Mouse (Mus musculus) MEL (cell line): Measurements from ENCODE around the gene Lhx1. TPM values are rescaled to one million over a fixed set of nuclear protein-coding genes. Genes with fewer than 3 reads are reported as not detected.

Source experiments
- DNase-seq: peaks from one replicate; pipeline ENCODE4 v3.0.0; 2011; ENCODE audit warnings: low read depth, low spot score
- H3K27ac ChIP-seq: 2 replicates; pipeline ENCODE4 v1.5.1; 2012; ENCODE audit warnings: low read depth, mild to moderate bottlenecking, control low read depth, low read length, moderate library complexity; ENCODE audit not compliant: control insufficient read depth
- H3K27me3 ChIP-seq, 2 experiments: fragments of 150-350 bp in 1 of 2; sonication (generic) in 1 of 2; 2 replicates each; pipeline ENCODE4 v1.6.1; 2012; ENCODE audit warnings: low read length in 2 of 2, mild to moderate bottlenecking in 2 of 2, improper control_type of control experiment in 1 of 2, moderate library complexity in 1 of 2; ENCODE audit not compliant: insufficient read depth in 2 of 2, control insufficient read depth in 1 of 2
- H3K36me3 ChIP-seq, 2 experiments: 2 replicates each; pipeline ENCODE4 v1.6.1; 2012 to 2014; ENCODE audit warnings: low read length in 2 of 2, improper control_type of control experiment in 1 of 2, inconsistent platforms in 1 of 2, mild to moderate bottlenecking in 1 of 2; ENCODE audit not compliant: insufficient read depth in 2 of 2, control insufficient read depth in 1 of 2
- H3K4me1 ChIP-seq, 2 experiments: fragments of 150-350 bp in 1 of 2; sonication (generic) in 1 of 2; 2 replicates each; pipeline ENCODE4 v1.6.1; 2012; ENCODE audit warnings: low read length in 2 of 2, improper control_type of control experiment in 1 of 2, mild to moderate bottlenecking in 1 of 2; ENCODE audit not compliant: insufficient read depth in 2 of 2, control insufficient read depth in 1 of 2
- H3K4me3 ChIP-seq, 2 experiments: fragments of 150-350 bp in 1 of 2; sonication (generic) in 1 of 2; 2 replicates each; pipeline ENCODE4 v1.5.1; 2012; ENCODE audit warnings: low read depth in 2 of 2, low read length in 2 of 2, mild to moderate bottlenecking in 2 of 2, moderate library complexity in 2 of 2, control low read depth in 1 of 2, improper control_type of control experiment in 1 of 2; ENCODE audit not compliant: control insufficient read depth in 1 of 2, insufficient read depth in 1 of 2
- H3K79me2 ChIP-seq: 2 replicates; pipeline ENCODE4 v1.6.1; 2012; ENCODE audit warnings: mild to moderate bottlenecking, low read length, moderate library complexity; ENCODE audit not compliant: control insufficient read depth, poor library complexity, insufficient read depth
- H3K9ac ChIP-seq: 2 replicates; pipeline ENCODE4 v1.6.1; 2012; ENCODE audit warnings: low read depth, mild to moderate bottlenecking, control low read depth, low read length, moderate library complexity; ENCODE audit not compliant: control insufficient read depth, poor library complexity, severe bottlenecking
- H3K9me3 ChIP-seq: fragments of 150-350 bp; sonication (generic); replicated peaks from 2 replicates; pipeline ENCODE4 v1.6.1; 2012; ENCODE audit warnings: mild to moderate bottlenecking, low read length, improper control_type of control experiment, moderate library complexity; ENCODE audit not compliant: insufficient read depth
- CHD1 ChIP-seq: IDR thresholded peaks from 2 replicates; pipeline ENCODE4 v1.6.1; 2012; ENCODE audit warnings: low read depth, mild to moderate bottlenecking, inconsistent platforms, low read length, improper control_type of control experiment
- CHD2 ChIP-seq: IDR thresholded peaks from 2 replicates; pipeline ENCODE4 v1.6.1; 2011; ENCODE audit warnings: low read length, improper control_type of control experiment
- E2F4 ChIP-seq: IDR thresholded peaks from 2 replicates; pipeline ENCODE4 v1.6.1; 2011; ENCODE audit warnings: low read depth, low read length, improper control_type of control experiment, borderline replicate concordance
- ETS1 ChIP-seq: IDR thresholded peaks from 2 replicates; pipeline ENCODE4 v1.6.1; 2012; ENCODE audit warnings: low read depth, mild to moderate bottlenecking, inconsistent platforms, low read length, improper control_type of control experiment, moderate library complexity
- GATA1 ChIP-seq: IDR thresholded peaks from 2 replicates; pipeline ENCODE4 v1.6.1; 2011; ENCODE audit warnings: low read depth, low read length, improper control_type of control experiment
- JUND ChIP-seq: IDR thresholded peaks from 2 replicates; pipeline ENCODE4 v1.6.1; 2011; ENCODE audit warnings: low read depth, mild to moderate bottlenecking, improper control_type of control experiment, low read length
- KAT2A ChIP-seq: conservative IDR thresholded peaks from 2 replicates; pipeline ENCODE4 v1.6.1; 2012; ENCODE audit warnings: low read depth, low read length, improper control_type of control experiment, inconsistent platforms
- MAFK ChIP-seq: IDR thresholded peaks from 2 replicates; pipeline ENCODE4 v1.6.1; 2011; ENCODE audit warnings: low read depth, mild to moderate bottlenecking, low read length, improper control_type of control experiment, borderline replicate concordance
- MAX ChIP-seq: IDR thresholded peaks from 2 replicates; pipeline ENCODE4 v1.6.1; 2011; ENCODE audit warnings: low read length, improper control_type of control experiment
- MEF2A ChIP-seq: IDR thresholded peaks from 2 replicates; pipeline ENCODE4 v1.6.1; 2014; ENCODE audit warnings: low read depth, mild to moderate bottlenecking, inconsistent platforms, low read length, improper control_type of control experiment; ENCODE audit not compliant: poor library complexity, insufficient replicate concordance, severe bottlenecking; ENCODE audit errors: extremely low read depth
- MXI1 ChIP-seq: IDR thresholded peaks from 2 replicates; pipeline ENCODE4 v1.6.1; 2011; ENCODE audit warnings: mild to moderate bottlenecking, low read depth, low read length, improper control_type of control experiment
- MYB ChIP-seq: IDR thresholded peaks from 2 replicates; pipeline ENCODE4 v1.6.1; 2011; ENCODE audit warnings: mild to moderate bottlenecking, low read depth, low read length, improper control_type of control experiment
- NELFE ChIP-seq: IDR thresholded peaks from 2 replicates; pipeline ENCODE4 v1.6.1; 2011; ENCODE audit warnings: low read depth, low read length, improper control_type of control experiment
- NRF1 ChIP-seq: IDR thresholded peaks from 2 replicates; pipeline ENCODE4 v1.6.1; 2014; ENCODE audit warnings: low read depth, mild to moderate bottlenecking, inconsistent platforms, low read length, improper control_type of control experiment, moderate library complexity; ENCODE audit not compliant: poor library complexity, insufficient read depth, severe bottlenecking
- POLR2AphosphoS5 ChIP-seq: IDR thresholded peaks from 2 replicates; pipeline ENCODE4 v1.6.1; 2012; ENCODE audit warnings: low read depth, borderline replicate concordance, mild to moderate bottlenecking, inconsistent platforms, low read length, moderate library complexity, mixed read lengths
- SIN3A ChIP-seq: IDR thresholded peaks from 2 replicates; pipeline ENCODE4 v1.6.1; 2012; ENCODE audit warnings: low read length, improper control_type of control experiment, inconsistent platforms
- SMC3 ChIP-seq: IDR thresholded peaks from 2 replicates; pipeline ENCODE4 v1.6.1; 2011; ENCODE audit warnings: low read depth, low read length, improper control_type of control experiment
- UBTF ChIP-seq: IDR thresholded peaks from 2 replicates; pipeline ENCODE4 v1.6.1; 2012; ENCODE audit warnings: low read depth, mild to moderate bottlenecking, inconsistent platforms, low read length, improper control_type of control experiment, moderate library complexity, borderline replicate concordance; ENCODE audit not compliant: insufficient read depth
- USF1 ChIP-seq: IDR thresholded peaks from 2 replicates; pipeline ENCODE4 v1.6.1; 2014; ENCODE audit warnings: low read depth, mild to moderate bottlenecking, inconsistent platforms, low read length, improper control_type of control experiment, moderate library complexity
- ZMIZ1 ChIP-seq: IDR thresholded peaks from 2 replicates; pipeline ENCODE4 v1.6.1; 2012; ENCODE audit warnings: low read depth, mild to moderate bottlenecking, inconsistent platforms, low read length, improper control_type of control experiment, moderate library complexity
- polyA plus RNA-seq, 2 experiments: library from polyadenylated mRNA; stranded (reverse) in 1 of 2; unstranded in 1 of 2; fragments of >175 nt in 1 of 2; fragments of >200 nt in 1 of 2; gene quantifications; 2 replicates each; pipeline versions ENCODE4 v1.2.1 to v1.2.4; 2012; ENCODE audit warnings: low replicate concordance in 2 of 2, low read depth in 1 of 2; ENCODE audit not compliant: insufficient read length in 2 of 2, insufficient read depth in 1 of 2, missing spikeins in 1 of 2
- total RNA-seq: library from RNA; depleted of rRNA; stranded (reverse); fragments of 300-350 nt; gene quantifications from 2 replicates; pipeline ENCODE4 v1.2.3, GENCODE M21; 2012

Lhx1 gene
- total and polyA plus RNA-seq, 3 experiments = not detected

DNA sequence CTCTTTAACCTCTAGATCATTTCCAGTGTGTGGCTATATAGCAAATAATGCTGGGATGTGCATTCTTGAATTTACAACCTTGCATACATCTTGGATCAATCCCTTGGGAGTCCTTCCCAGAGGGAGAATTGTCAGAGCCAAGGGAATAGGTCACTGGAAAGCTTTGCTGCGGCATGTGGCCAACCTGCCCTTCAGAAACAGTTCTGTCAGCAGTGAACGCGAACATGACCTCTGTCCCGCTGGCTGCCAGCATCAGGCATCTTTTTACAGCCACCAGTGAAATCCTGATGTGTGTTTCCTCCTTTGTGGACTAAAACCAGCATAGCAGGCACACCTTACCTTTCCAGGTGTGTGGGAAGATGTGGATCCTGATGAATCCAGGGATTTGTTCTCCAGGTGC, 26.0 kb upstream of the Lhx1 start:
- Histone ChIP-seq H3K4me3 (no peak overlapping the region), H3K27ac (no peak overlapping the region), H3K79me2 (no peaks in the 10 kb centered on the region), H3K36me3 (no peaks in the 10 kb centered on the region), H3K4me1 (no peaks in the 10 kb centered on the region), H3K9ac (no peak overlapping the region), H3K27me3 (peaks cover 7 to 17% of the 10 kb centered on the region in 2 experiments)
- no peak for DNase-seq
- TF ChIP-seq UBTF = no peak
- TF ChIP-seq MEF2A = no peak
- no peak for TF ChIP-seq JUND
- no peak for TF ChIP-seq CHD1
- no peak for TF ChIP-seq CHD2
- TF ChIP-seq E2F4 = no peak
- no peak for TF ChIP-seq ETS1
- TF ChIP-seq SMC3 = no peak
- no peak for TF ChIP-seq SIN3A
- TF ChIP-seq, all 39 proteins: peak for 0
- no peaks in the 10 kb centered on the region for H3K9me3 ChIP-seq

DNA sequence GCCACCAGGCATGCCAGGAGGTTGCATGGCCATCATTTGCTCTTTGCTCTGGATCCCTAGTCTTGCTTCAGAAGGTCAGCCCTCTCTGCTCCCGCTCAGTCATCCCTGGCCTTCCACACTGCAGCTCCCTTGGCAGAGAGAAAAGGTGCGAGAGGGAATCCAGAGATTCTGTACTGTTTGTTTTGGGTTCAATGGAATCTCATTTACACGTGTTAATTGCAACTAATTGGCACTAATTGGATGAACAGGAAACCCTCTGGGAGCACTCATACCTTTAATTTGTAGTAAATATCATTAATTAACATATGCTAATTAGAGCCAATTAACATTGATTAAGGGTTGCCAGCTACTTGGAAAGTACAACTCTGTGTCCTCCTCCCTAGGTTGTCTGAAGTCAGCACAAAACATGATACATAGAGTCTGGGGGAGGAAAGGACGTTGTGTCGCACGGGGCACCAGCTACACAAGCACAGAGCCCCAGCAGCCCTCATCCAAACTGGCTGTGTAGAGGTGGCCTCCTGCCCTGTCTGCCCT, 24.0 kb upstream of the Lhx1 start:
- H3K9ac ChIP-seq = no peak overlapping the region
- H3K27ac ChIP-seq = no peak overlapping the region
- no peaks in the 10 kb centered on the region for H3K79me2 ChIP-seq
- no peak for DNase-seq
- TF ChIP-seq NRF1 (no peak), KAT2A (no peak), JUND (no peak), MXI1 (no peak), USF1 (no peak), GATA1 (no peak)
- TF ChIP-seq, all 39 proteins: peak for 0
- Histone ChIP-seq H3K4me3 (no peak overlapping the region), H3K9me3 (no peaks in the 10 kb centered on the region), H3K36me3 (no peaks in the 10 kb centered on the region), H3K4me1 (no peaks in the 10 kb centered on the region), H3K27me3 (peaks cover 7 to 21% of the 10 kb centered on the region in 2 experiments)

DNA sequence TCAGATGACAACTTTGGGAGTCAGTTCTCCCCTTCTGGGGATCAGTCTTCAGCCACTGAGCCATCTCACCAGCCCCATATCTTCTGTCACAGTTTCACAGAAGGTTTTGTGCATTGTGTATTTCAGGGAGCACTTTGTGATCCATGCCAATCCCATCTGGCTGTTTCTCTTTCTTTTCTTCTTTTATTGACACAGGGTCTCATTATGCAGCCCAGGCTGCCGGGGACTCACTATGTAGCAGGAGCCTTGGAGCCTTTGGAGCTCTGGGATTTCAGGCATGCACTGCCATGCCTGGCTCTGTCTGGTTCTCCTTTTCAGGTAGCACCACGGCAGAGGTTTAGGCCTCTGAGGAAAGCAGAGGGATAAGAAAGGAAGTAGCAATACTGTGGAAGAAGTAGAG, 23.0 kb upstream of the Lhx1 start:
- Histone ChIP-seq H3K27ac (no peak overlapping the region), H3K27me3 (peaks cover 9 to 23% of the 10 kb centered on the region in 2 experiments), H3K4me1 (no peaks in the 10 kb centered on the region), H3K36me3 (no peaks in the 10 kb centered on the region), H3K79me2 (no peaks in the 10 kb centered on the region), H3K9ac (no peak overlapping the region)
- no peak for DNase-seq
- TF ChIP-seq POLR2AphosphoS5 = no peak
- TF ChIP-seq MAFK = no peak
- no peak for TF ChIP-seq MAX
- no peak for TF ChIP-seq MYB
- no peak for TF ChIP-seq CHD1
- TF ChIP-seq ZMIZ1 = no peak
- no peak for TF ChIP-seq NELFE
- TF ChIP-seq, all 39 proteins: peak for 0
- H3K9me3 ChIP-seq = no peaks in the 10 kb centered on the region
- no peak overlapping the region for H3K4me3 ChIP-seq
